Mouse (Mus musculus) kidney, adult 18-20 months (tissue): ENCODE measurements around the gene Fn1.
A peak's percentile ranks its signal among the peaks of the same experiment; 100 is the strongest.

Experiments used
- DNase-seq: peaks from one replicate; pipeline ENCODE4 v3.0.0; 2021

The Fn1 gene

GRCm38 (mm10) chr1:71652551-71653399, at the start of gene Fn1:
Fn1 (minus strand) TSS chr1:71653200.
- DNase-seq = peak; percentile 66

- DNase-seq = no peak
These were observed 43.1 kb upstream of the Fn1 start for GRCm38 (mm10) chr1:71696093-71696492.

- DNase-seq = no peak
These were observed 38.7 kb upstream of the Fn1 start for GRCm38 (mm10) chr1:71691472-71692277.

- DNase-seq = no peak
These were observed 35.9 kb upstream of the Fn1 start for GRCm38 (mm10) chr1:71688926-71689303.

- DNase-seq = no peak
These were observed 35.4 kb upstream of the Fn1 start for GRCm38 (mm10) chr1:71688272-71688925.

- no peak for DNase-seq
These were observed 33.8 kb upstream of the Fn1 start for GRCm38 (mm10) chr1:71686791-71687190.

- no peak for DNase-seq
These were observed 30.7 kb upstream of the Fn1 start for GRCm38 (mm10) chr1:71683736-71684135.

- DNase-seq = no peak
These were observed 29.3 kb upstream of the Fn1 start for GRCm38 (mm10) chr1:71682194-71682715.

GRCm38 (mm10) chr1:71681306-71681705, 28.3 kb upstream of the Fn1 start:
- DNase-seq = no peak

GRCm38 (mm10) chr1:71680046-71680672, 27.2 kb upstream of the Fn1 start:
- DNase-seq = no peak

GRCm38 (mm10) chr1:71675420-71675819, 22.4 kb upstream of the Fn1 start:
- DNase-seq = no peak

GRCm38 (mm10) chr1:71674274-71674673, 21.3 kb upstream of the Fn1 start:
- DNase-seq = no peak

GRCm38 (mm10) chr1:71673398-71673910, 20.5 kb upstream of the Fn1 start:
- DNase-seq = no peak

GRCm38 (mm10) chr1:71672346-71672745, 19.3 kb upstream of the Fn1 start:
- DNase-seq = no peak

GRCm38 (mm10) chr1:71663242-71663641, 10.2 kb upstream of the Fn1 start:
- DNase-seq = no peak

- no peak for DNase-seq
These were observed 5.6 kb upstream of the Fn1 start for GRCm38 (mm10) chr1:71658632-71659031.

- no peak for DNase-seq
These were observed 3.3 kb upstream of the Fn1 start for GRCm38 (mm10) chr1:71656309-71656708.

- no peak for DNase-seq
These were observed 1.2 kb upstream of the Fn1 start for GRCm38 (mm10) chr1:71654221-71654620.

- DNase-seq = peak; percentile 11
These were observed 580 bp upstream of the Fn1 start for GRCm38 (mm10) chr1:71653400-71654159.

GRCm38 (mm10) chr1:71651828-71652227, 1.2 kb downstream of the Fn1 start:
- no peak for DNase-seq

- no peak for DNase-seq
These were observed 1.7 kb downstream of the Fn1 start for GRCm38 (mm10) chr1:71651315-71651714.

GRCm38 (mm10) chr1:71650741-71651140, 2.3 kb downstream of the Fn1 start:
- peak; percentile 12 for DNase-seq
